Mouse (Mus musculus) intestine, embryonic 14.5 days (tissue): ENCODE measurements at regions not wholly inside any gene's neighbourhood (a gene's known extent, or its start where the extent isn't known, plus 50 kb on each side); places are given as distances from the start of the nearest gene placed in this dataset.

Experiments used
- ATAC-seq: fragments of 200-750 bp; cut with Nextera tagmentation; replicated peaks from 2 replicates; pipeline ENCODE4 v1.8.0; 2017; ENCODE audit warnings: low read depth, moderate number of reproducible peaks, moderate TSS enrichment, moderate library complexity; ENCODE audit not compliant: low FRiP score, low TSS enrichment
- DNase-seq: peaks from one replicate; pipeline ENCODE4 v3.0.0-alpha.2; 2018; ENCODE audit warnings: low spot score
- H3K27ac ChIP-seq: fragments of 300-500 bp; sonication (generic); 2 replicates; pipeline ENCODE4 v1.5.1; 2014; ENCODE audit warnings: low read depth, mild to moderate bottlenecking, control low read depth
- H3K27me3 ChIP-seq: fragments of 300-500 bp; sonication (generic); replicated peaks from 2 replicates; pipeline ENCODE4 v1.6.1; 2014; ENCODE audit warnings: low read length, control low read depth; ENCODE audit not compliant: control insufficient read depth, insufficient read depth
- H3K36me3 ChIP-seq: fragments of 300-500 bp; sonication (generic); 2 replicates; pipeline ENCODE4 v1.6.1; 2014; ENCODE audit warnings: low read length, control low read depth; ENCODE audit not compliant: control insufficient read depth, insufficient read depth
- H3K4me1 ChIP-seq: fragments of 300-500 bp; sonication (generic); replicated peaks from 2 replicates; pipeline ENCODE4 v1.6.1; 2014; ENCODE audit warnings: low read length, control low read depth, mixed read lengths; ENCODE audit not compliant: control insufficient read depth, insufficient read depth
- H3K4me2 ChIP-seq: fragments of 300-500 bp; sonication (generic); 2 replicates; pipeline ENCODE4 v1.6.1; 2014; ENCODE audit warnings: low read length
- H3K4me3 ChIP-seq: fragments of 300-500 bp; sonication (generic); 2 replicates; pipeline ENCODE4 v1.5.1; 2014; ENCODE audit warnings: low read depth, low read length, control low read depth, mixed read lengths
- H3K9ac ChIP-seq: fragments of 300-500 bp; sonication (generic); 2 replicates; pipeline ENCODE4 v1.6.1; 2014; ENCODE audit warnings: mild to moderate bottlenecking, low read length
- H3K9me3 ChIP-seq: fragments of 300-500 bp; sonication (generic); 2 replicates; pipeline ENCODE4 v1.6.1; 2016; ENCODE audit warnings: low read length, control low read depth; ENCODE audit not compliant: control insufficient read depth
- WGBS: fragments of 180-500 bp; shearing (Covaris S2); extraction: QIAGEN DNeasy Blood & Tissue Kit; methylation state at CpG from one replicate; pipeline ENCODE4 v1.1.7; 2014; 5-methylcytosine and 5-hydroxymethylcytosine counted together

GRCm38 (mm10) chr8:12130591-12130990, 148.0 kb upstream of the A230072I06Rik start:
- Histone ChIP-seq H3K9me3 (no peaks in the 10 kb centered on the region), H3K27me3 (peaks cover 5% of the 10 kb centered on the region), H3K4me1 (no peaks in the 10 kb centered on the region), H3K36me3 (no peaks in the 10 kb centered on the region), H3K27ac (no peak overlapping the region), H3K4me3 (no peak overlapping the region), H3K9ac (no peak overlapping the region), H3K4me2 (no peak overlapping the region)
- ATAC-seq: no peak
- no peak for DNase-seq
- 48% methylated on average over 5 of the region's 5 CpGs for WGBS

GRCm38 (mm10) chr8:12134200-12134599, 144.4 kb upstream of the A230072I06Rik start:
- H3K4me2 ChIP-seq: no peak overlapping the region
- H3K36me3 ChIP-seq: no peaks in the 10 kb centered on the region
- peaks cover 5% of the 10 kb centered on the region for H3K27me3 ChIP-seq
- WGBS: 40% methylated on average over 1 of the region's 1 CpGs
- no peak overlapping the region for H3K9ac ChIP-seq
- DNase-seq (no peak), ATAC-seq (no peak)
- no peaks in the 10 kb centered on the region for H3K4me1 ChIP-seq
- no peak overlapping the region for H3K27ac ChIP-seq
- H3K4me3 ChIP-seq: no peak overlapping the region
- no peaks in the 10 kb centered on the region for H3K9me3 ChIP-seq

DNA sequence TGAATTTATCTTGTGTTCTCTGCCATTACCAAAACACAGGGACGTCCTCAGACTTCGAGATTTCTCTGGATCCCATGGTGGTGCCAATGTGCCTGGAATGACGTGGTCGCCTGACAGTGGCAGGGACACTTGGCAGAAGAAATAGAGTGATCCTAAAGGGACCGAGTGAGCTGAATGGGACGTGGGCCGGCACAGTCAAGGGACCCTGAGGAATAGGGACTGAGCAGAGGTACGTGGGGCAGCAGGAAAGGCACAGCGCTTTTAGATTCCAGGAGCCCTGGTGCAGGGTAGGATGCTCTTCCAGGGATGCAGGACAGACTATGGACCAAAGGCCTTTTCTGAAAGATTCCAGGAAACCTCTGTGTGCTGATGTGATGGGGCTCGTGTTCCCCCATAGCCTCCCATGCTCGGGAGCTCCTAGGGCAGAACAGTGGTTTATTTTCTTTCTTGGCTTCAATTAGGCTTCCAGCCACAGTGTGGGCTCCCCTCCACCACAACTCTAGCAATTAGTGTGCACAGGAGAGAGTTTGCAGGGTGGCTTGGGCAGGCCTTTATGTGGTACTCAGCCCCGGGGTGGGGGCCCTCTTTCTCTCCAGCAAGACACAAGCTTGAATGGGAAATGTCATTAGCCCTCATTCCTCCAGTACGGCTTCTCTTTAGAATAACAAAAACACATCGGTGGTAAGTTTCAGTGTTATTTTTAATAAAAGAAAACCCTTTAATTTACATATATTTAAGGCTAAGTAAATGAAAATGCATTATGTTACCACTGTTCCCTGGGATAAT, 143.0 kb upstream of the A230072I06Rik start:
- Histone ChIP-seq H3K36me3 (no peaks in the 10 kb centered on the region), H3K4me2 (no peak overlapping the region), H3K27me3 (peaks cover 2% of the 10 kb centered on the region), H3K27ac (no peak overlapping the region), H3K9ac (no peak overlapping the region), H3K4me1 (no peaks in the 10 kb centered on the region), H3K4me3 (no peak overlapping the region), H3K9me3 (no peaks in the 10 kb centered on the region)
- ATAC-seq: no peak
- WGBS: 81% methylated on average over 14 of the region's 14 CpGs
- no peak for DNase-seq

DNA sequence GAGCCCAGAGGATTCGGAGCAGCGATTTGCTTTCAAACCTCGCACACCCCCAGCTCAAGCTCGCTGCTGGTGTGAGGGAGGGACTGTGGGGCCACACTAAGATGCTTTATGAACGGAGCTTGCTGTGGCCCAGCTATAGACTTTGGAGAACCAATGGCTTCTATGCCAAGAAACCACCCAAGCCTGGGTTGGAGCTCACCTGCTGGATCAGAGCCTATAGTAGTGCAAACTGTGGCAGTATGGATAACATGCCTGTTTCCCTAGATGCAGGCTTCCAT, 142.5 kb upstream of the A230072I06Rik start:
- Histone ChIP-seq H3K9me3 (no peaks in the 10 kb centered on the region), H3K4me2 (no peak overlapping the region), H3K4me1 (no peaks in the 10 kb centered on the region), H3K4me3 (no peak overlapping the region), H3K9ac (no peak overlapping the region), H3K27ac (no peak overlapping the region), H3K36me3 (no peaks in the 10 kb centered on the region), H3K27me3 (no peaks in the 10 kb centered on the region)
- DNase-seq: no peak
- 87% methylated on average over 5 of the region's 5 CpGs for WGBS
- no peak for ATAC-seq

DNA sequence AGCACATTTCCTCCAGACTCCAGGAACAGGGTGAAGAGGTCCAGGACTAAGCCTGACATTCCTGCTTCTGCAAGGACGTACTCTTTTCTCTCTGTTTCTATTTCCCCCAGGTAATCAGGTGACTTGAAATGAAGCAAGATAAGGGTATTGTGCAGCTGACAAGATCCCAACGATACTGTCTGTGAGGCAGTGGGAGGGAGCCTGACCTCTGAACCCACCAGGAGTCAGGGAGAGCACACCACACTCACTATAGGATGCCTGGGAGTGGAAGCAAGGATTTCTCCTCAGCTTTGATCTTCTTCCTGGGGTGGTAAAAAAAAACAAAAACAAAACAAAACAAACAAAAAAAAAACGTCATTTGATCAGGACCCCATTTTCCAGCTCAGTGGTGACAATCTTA, 141.1 kb upstream of the A230072I06Rik start:
- Histone ChIP-seq H3K9ac (no peak overlapping the region), H3K4me1 (no peaks in the 10 kb centered on the region), H3K27ac (no peak overlapping the region), H3K9me3 (no peaks in the 10 kb centered on the region), H3K4me2 (no peak overlapping the region), H3K36me3 (no peaks in the 10 kb centered on the region), H3K27me3 (no peaks in the 10 kb centered on the region), H3K4me3 (no peak overlapping the region)
- ATAC-seq: no peak
- 30% methylated on average over 3 of the region's 3 CpGs for WGBS
- DNase-seq: no peak

- Histone ChIP-seq H3K4me3 (no peak overlapping the region), H3K4me2 (no peak overlapping the region), H3K9me3 (no peaks in the 10 kb centered on the region), H3K4me1 (no peaks in the 10 kb centered on the region), H3K9ac (no peak overlapping the region), H3K27ac (no peak overlapping the region), H3K27me3 (no peaks in the 10 kb centered on the region), H3K36me3 (no peaks in the 10 kb centered on the region)
- 72% methylated on average over 8 of the region's 8 CpGs for WGBS
- no peak for DNase-seq
- ATAC-seq: no peak
Measured at GRCm38 (mm10) chr8:12137913-12138312, 140.7 kb upstream of the A230072I06Rik start.

DNA sequence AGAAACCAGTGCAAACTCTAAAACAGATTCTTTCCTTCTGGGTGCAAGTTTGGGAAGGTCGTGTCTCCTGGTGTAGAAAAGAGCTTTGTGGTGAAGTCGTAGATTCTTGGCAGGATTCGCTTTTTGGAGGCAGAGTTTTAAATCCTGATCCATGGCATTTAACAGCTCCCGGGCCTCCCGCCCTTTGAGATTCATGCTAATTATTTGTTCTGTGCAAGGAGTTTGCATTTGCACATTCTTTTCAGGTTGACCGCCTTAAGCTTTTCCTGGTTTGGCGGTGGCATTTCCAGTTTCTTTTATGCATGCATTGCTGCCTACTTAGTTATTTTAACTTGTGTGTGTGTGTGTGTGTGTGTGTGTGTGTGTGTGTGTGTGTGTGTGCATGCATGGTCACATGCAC, 126.9 kb upstream of the A230072I06Rik start:
- Histone ChIP-seq H3K4me2 (no peak overlapping the region), H3K27ac (no peak overlapping the region), H3K9ac (no peak overlapping the region), H3K9me3 (no peaks in the 10 kb centered on the region), H3K4me3 (no peak overlapping the region), H3K36me3 (no peaks in the 10 kb centered on the region), H3K27me3 (no peaks in the 10 kb centered on the region), H3K4me1 (no peaks in the 10 kb centered on the region)
- DNase-seq (no peak), ATAC-seq (no peak)
- 73% methylated on average over 7 of the region's 7 CpGs for WGBS

DNA sequence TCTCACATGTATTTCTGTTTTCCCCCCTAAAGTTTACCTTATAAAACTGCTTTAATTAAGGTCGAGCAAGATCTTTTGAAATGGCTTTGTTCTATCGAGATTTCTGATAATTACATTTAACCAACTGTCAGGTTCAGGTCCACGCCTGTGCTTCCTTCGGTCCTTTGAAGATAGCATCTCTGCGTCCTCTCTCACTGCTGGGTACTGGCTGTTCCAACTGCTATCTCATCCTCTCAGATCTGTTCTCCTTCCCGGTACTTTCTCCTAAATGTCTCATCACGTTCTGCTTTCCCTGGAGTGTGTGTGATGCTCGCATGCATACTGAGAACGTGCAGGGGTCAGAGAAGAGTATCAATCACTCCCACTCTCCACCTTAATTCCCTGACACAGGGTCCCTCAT, 125.8 kb upstream of the A230072I06Rik start:
- H3K27me3 ChIP-seq: no peaks in the 10 kb centered on the region
- no peak overlapping the region for H3K4me2 ChIP-seq
- DNase-seq (no peak), ATAC-seq (no peak)
- H3K9ac ChIP-seq: no peak overlapping the region
- 73% methylated on average over 9 of the region's 9 CpGs for WGBS
- H3K27ac ChIP-seq: no peak overlapping the region
- H3K4me1 ChIP-seq: no peaks in the 10 kb centered on the region
- H3K9me3 ChIP-seq: no peaks in the 10 kb centered on the region
- no peaks in the 10 kb centered on the region for H3K36me3 ChIP-seq
- no peak overlapping the region for H3K4me3 ChIP-seq

GRCm38 (mm10) chr8:12156893-12157292, 121.7 kb upstream of the A230072I06Rik start:
- 77% methylated on average over 1 of the region's 1 CpGs for WGBS
- Histone ChIP-seq H3K4me3 (no peak overlapping the region), H3K36me3 (no peaks in the 10 kb centered on the region), H3K27ac (no peak overlapping the region), H3K9me3 (no peaks in the 10 kb centered on the region), H3K9ac (no peak overlapping the region), H3K27me3 (no peaks in the 10 kb centered on the region), H3K4me1 (no peaks in the 10 kb centered on the region), H3K4me2 (no peak overlapping the region)
- DNase-seq: no peak
- no peak for ATAC-seq
